In genomic region chr2:77877156-77877855, GRCm38 (mm10) we compare ENCODE assay signal across 20 mouse cellular contexts.
"Had no signal": no experiment of that assay in that cellular context is flagged by ENCODE, and none has a peak within 500 bp of the region (broad histone marks: within the 10 kb centered on the region; RNA-seq: fewer than 3 reads in every experiment).

No protein-coding gene starts in this region.

- H3K4me3 ChIP-seq: megakaryocyte, embryonic 14.5 days; midbrain, embryonic 10.5 days; midbrain, embryonic 12.5 days; myocyte; neural tube, embryonic 13.5 days; neural tube, embryonic 15.5 days had no signal

- H3K4me1 ChIP-seq: midbrain, embryonic 10.5 days; midbrain, embryonic 12.5 days; neural tube, embryonic 13.5 days; neural tube, embryonic 15.5 days had no signal

- H3K9ac ChIP-seq: lung, embryonic 14.5 days; midbrain, embryonic 12.5 days; neural tube, embryonic 13.5 days; neural tube, embryonic 15.5 days had no signal

- H3K4me2 ChIP-seq: lung, embryonic 14.5 days; midbrain, embryonic 12.5 days; neural tube, embryonic 13.5 days; neural tube, embryonic 15.5 days had no signal

- H3K9me3 ChIP-seq: megakaryocyte, embryonic 14.5 days; midbrain, embryonic 10.5 days; midbrain, embryonic 12.5 days; neural tube, embryonic 13.5 days; neural tube, embryonic 15.5 days had no signal

- ATAC-seq: midbrain, embryonic 16.5 days had no signal

- DNase-seq: lung, adult 18-20 months; lung, embryonic 14.5 days; lung, postnatal 10 days; lung, postnatal 4 days; midbrain, embryonic 14.5 days; retina, postnatal 1 day; right cerebral cortex, adult 18-20 months; right cerebral cortex, postnatal 25 days; right cerebral cortex, postnatal 4 days; spleen, adult 18-20 months; thymus, adult 18-20 months; thymus, postnatal 14 days; thymus, postnatal 36 days had no signal

- H3K27me3 ChIP-seq: megakaryocyte, embryonic 14.5 days; midbrain, embryonic 12.5 days; neural tube, embryonic 13.5 days; neural tube, embryonic 15.5 days had no signal

- H3K27ac ChIP-seq: midbrain, embryonic 10.5 days; midbrain, embryonic 12.5 days; neural tube, embryonic 13.5 days; neural tube, embryonic 15.5 days had no signal

- H3K36me3 ChIP-seq: midbrain, embryonic 10.5 days; midbrain, embryonic 12.5 days; neural tube, embryonic 13.5 days; neural tube, embryonic 15.5 days had no signal
